Mouse (Mus musculus) layer of hippocampus, adult 2 months (tissue): ENCODE results near the gene Rnf123. TPM values are rescaled to one million over a fixed set of nuclear protein-coding genes. Genes with fewer than 3 reads are reported as not detected.
A peak's percentile ranks its signal among the peaks of the same experiment; 100 is the strongest.

ENCODE experiments used
- DNase-seq, 2 experiments: peaks; one replicate each; pipeline ENCODE4 v3.0.0; 2022; ENCODE audit warnings: low spot score in 2 of 2
- H3K27ac ChIP-seq: fragments of 200-600 bp; 2 replicates; pipeline ENCODE4 v1.8.1; 2022
- H3K4me3 ChIP-seq: fragments of 200-600 bp; 2 replicates; pipeline ENCODE4 v1.8.1; 2022; ENCODE audit warnings: mild to moderate bottlenecking
- CTCF ChIP-seq: fragments of 200-600 bp; conservative IDR thresholded peaks from 2 replicates; pipeline ENCODE4 v1.8.1; 2022; ENCODE audit warnings: antibody characterized with exemption, mild to moderate bottlenecking, moderate library complexity
- total RNA-seq, 2 experiments: library from RNA; stranded (reverse); gene quantifications; 2 replicates each; pipeline ENCODE4 v1.2.3; 2021

Gene Rnf123
- total RNA-seq, 2 experiments from 2014 or later: 95.7 to 111 TPM

- Histone ChIP-seq H3K27ac (peak overlapping the region; percentile 53; the same call in 1 of the 2 replicates), H3K4me3 (no peak overlapping the region)
- TF ChIP-seq CTCF: no peak
- no peak for DNase-seq
These were observed 32.3 kb upstream of the Rnf123 start for GRCm38 (mm10) chr9:108115290-108116077.

GRCm38 (mm10) chr9:108112719-108113340 lies 29.7 kb upstream of the Rnf123 start:
- TF ChIP-seq CTCF: no peak
- no peak overlapping the region for H3K4me3 ChIP-seq
- H3K27ac ChIP-seq: no peak overlapping the region
- DNase-seq: no peak

- Histone ChIP-seq H3K27ac (peak overlapping the region; percentile 57), H3K4me3 (no peak overlapping the region)
- no peak for DNase-seq
- TF ChIP-seq CTCF: no peak
These were observed 28.5 kb upstream of the Rnf123 start for GRCm38 (mm10) chr9:108111593-108112121.

- Histone ChIP-seq H3K27ac (peak overlapping the region; percentile 57), H3K4me3 (no peak overlapping the region; the same call in 1 of the 2 replicates)
- DNase-seq: no peak
- TF ChIP-seq CTCF: no peak
These were observed 28.0 kb upstream of the Rnf123 start for GRCm38 (mm10) chr9:108111101-108111592.

- no peak for DNase-seq
- TF ChIP-seq CTCF: no peak
- H3K4me3 ChIP-seq: no peak overlapping the region
- no peak overlapping the region for H3K27ac ChIP-seq
These were observed 27.0 kb upstream of the Rnf123 start for GRCm38 (mm10) chr9:108110160-108110559.

- H3K27ac ChIP-seq: peak overlapping the region; percentile 29; the same call in 1 of the 2 replicates
- TF ChIP-seq CTCF: no peak
- H3K4me3 ChIP-seq: no peak overlapping the region
- no peak for DNase-seq
These were observed 24.7 kb upstream of the Rnf123 start for GRCm38 (mm10) chr9:108107867-108108266.

GRCm38 (mm10) chr9:108106090-108106489 lies 22.9 kb upstream of the Rnf123 start:
- Histone ChIP-seq H3K27ac (no peak overlapping the region), H3K4me3 (no peak overlapping the region)
- DNase-seq: no peak
- TF ChIP-seq CTCF: peak; percentile 47

- H3K4me3 ChIP-seq: no peak overlapping the region
- no peak for TF ChIP-seq CTCF
- peak overlapping the region; percentile 46 for H3K27ac ChIP-seq
- no peak for DNase-seq
These were observed 22.4 kb upstream of the Rnf123 start for GRCm38 (mm10) chr9:108105549-108105863.

- Histone ChIP-seq H3K27ac (peak overlapping the region; percentile 46), H3K4me3 (no peak overlapping the region)
- TF ChIP-seq CTCF: no peak
- no peak for DNase-seq
These were observed 21.8 kb upstream of the Rnf123 start for GRCm38 (mm10) chr9:108104766-108105548.

- Histone ChIP-seq H3K4me3 (no peak overlapping the region), H3K27ac (no peak overlapping the region)
- DNase-seq: no peak
- TF ChIP-seq CTCF: no peak
These were observed 16.5 kb upstream of the Rnf123 start for GRCm38 (mm10) chr9:108099619-108100018.

- no peak for TF ChIP-seq CTCF
- H3K27ac ChIP-seq: no peak overlapping the region; the same call in 1 of the 2 replicates
- H3K4me3 ChIP-seq: no peak overlapping the region
- DNase-seq: no peak
These were observed 13.0 kb upstream of the Rnf123 start for GRCm38 (mm10) chr9:108095949-108096712.

GRCm38 (mm10) chr9:108095518-108095917 lies 12.4 kb upstream of the Rnf123 start:
- TF ChIP-seq CTCF: peak; percentile 83
- Histone ChIP-seq H3K4me3 (peak overlapping the region; percentile 65), H3K27ac (peak overlapping the region; percentile 86; the same call in 1 of the 2 replicates)
- peak in 1 of 2 experiments; percentile 73 for DNase-seq
